Mouse (Mus musculus): Measurements from ENCODE around the gene Ccr10. TPM values are rescaled to one million over a fixed set of nuclear protein-coding genes. Genes with fewer than 3 reads are reported as not detected.

The Ccr10 gene
- total RNA-seq, 2 experiments from 2014 or later = 0.18 TPM; not detected in 1

GRCm38 (mm10) chr11:101189495-101190180 is 14.4 kb upstream of the Ccr10 start:
- DNase-seq (ENCODE audit: low spot score in 2 of 2) = peak in 1 of 2 experiments; percentile 71

GRCm38 (mm10) chr11:101188166-101188805 is 13.0 kb upstream of the Ccr10 start:
- DNase-seq (ENCODE audit: low spot score in 2 of 2) = no peak

- DNase-seq (ENCODE audit: low spot score in 2 of 2) = no peak
These were observed 12.3 kb upstream of the Ccr10 start for GRCm38 (mm10) chr11:101187541-101187940.

GRCm38 (mm10) chr11:101186526-101187247 is 11.4 kb upstream of the Ccr10 start:
- DNase-seq (ENCODE audit: low spot score in 2 of 2) = no peak

GRCm38 (mm10) chr11:101185441-101185840 is 10.2 kb upstream of the Ccr10 start:
- DNase-seq (ENCODE audit: low spot score in 2 of 2) = no peak

- no peak for DNase-seq (ENCODE audit: low spot score in 2 of 2)
These were observed 9.7 kb upstream of the Ccr10 start for GRCm38 (mm10) chr11:101184984-101185383.

- DNase-seq (ENCODE audit: low spot score in 2 of 2) = no peak
These were observed 7.7 kb upstream of the Ccr10 start for GRCm38 (mm10) chr11:101182771-101183517.

- DNase-seq (ENCODE audit: low spot score in 2 of 2) = no peak
These were observed 6.7 kb upstream of the Ccr10 start for GRCm38 (mm10) chr11:101181961-101182360.

GRCm38 (mm10) chr11:101180846-101181740 is 5.8 kb upstream of the Ccr10 start:
- peak in 1 of 2 experiments; percentile 64 for DNase-seq (ENCODE audit: low spot score in 2 of 2)

- DNase-seq (ENCODE audit: low spot score in 2 of 2) = no peak
These were observed 5.0 kb upstream of the Ccr10 start for GRCm38 (mm10) chr11:101180261-101180660.

- DNase-seq (ENCODE audit: low spot score in 2 of 2) = no peak
These were observed 4.1 kb upstream of the Ccr10 start for GRCm38 (mm10) chr11:101179306-101179705.

GRCm38 (mm10) chr11:101178061-101179058 is 3.1 kb upstream of the Ccr10 start:
- no peak for DNase-seq (ENCODE audit: low spot score in 2 of 2)

- peak; percentile 61 to 85 for DNase-seq (ENCODE audit: low spot score in 2 of 2)
These were observed 1.9 kb upstream of the Ccr10 start for GRCm38 (mm10) chr11:101176933-101177773.

- DNase-seq (ENCODE audit: low spot score in 2 of 2) = peak in 1 of 2 experiments; percentile 68
These were observed 961 bp upstream of the Ccr10 start for GRCm38 (mm10) chr11:101176117-101176691.

- peak; percentile 61 to 70 for DNase-seq (ENCODE audit: low spot score in 2 of 2)
These were observed 433 bp upstream of the Ccr10 start for GRCm38 (mm10) chr11:101175636-101176116.

GRCm38 (mm10) chr11:101174389-101174745 is 876 bp downstream of the Ccr10 start:
- DNase-seq (ENCODE audit: low spot score in 2 of 2) = no peak

- DNase-seq (ENCODE audit: low spot score in 2 of 2) = peak in 1 of 2 experiments; percentile 67
These were observed 1.4 kb downstream of the Ccr10 start for GRCm38 (mm10) chr11:101173631-101174388.
